Mouse (Mus musculus) intestine, embryonic 16.5 days (tissue): ENCODE data around the gene Inhbe. TPM values are rescaled to one million over a fixed set of nuclear protein-coding genes. Genes with fewer than 3 reads are reported as not detected.

Source experiments
- ATAC-seq: fragments of 200-750 bp; cut with Nextera tagmentation; 2 replicates; pipeline ENCODE4 v1.8.0; 2017; ENCODE audit warnings: moderate TSS enrichment, moderate library complexity
- H3K27ac ChIP-seq: fragments of 300-500 bp; sonication (generic); 2 replicates; pipeline ENCODE4 v1.5.1; 2014; ENCODE audit warnings: mild to moderate bottlenecking, low read length
- H3K27me3 ChIP-seq: fragments of 300-500 bp; sonication (generic); replicated peaks from 2 replicates; pipeline ENCODE4 v1.6.1; 2014; ENCODE audit warnings: low read length, control low read depth, mixed read lengths; ENCODE audit not compliant: control insufficient read depth, insufficient read depth
- H3K36me3 ChIP-seq: fragments of 300-500 bp; sonication (generic); 2 replicates; pipeline ENCODE4 v1.6.1; 2014; ENCODE audit warnings: low read length, control low read depth; ENCODE audit not compliant: control insufficient read depth, insufficient read depth
- H3K4me1 ChIP-seq: fragments of 300-500 bp; sonication (generic); 2 replicates; pipeline ENCODE4 v1.6.1; 2014; ENCODE audit warnings: low read length, control low read depth, mixed read lengths; ENCODE audit not compliant: control insufficient read depth, insufficient read depth
- H3K4me2 ChIP-seq: fragments of 300-500 bp; sonication (generic); 2 replicates; pipeline ENCODE4 v1.6.1; 2014; ENCODE audit warnings: low read depth, low read length, control low read depth
- H3K4me3 ChIP-seq: fragments of 300-500 bp; sonication (generic); 2 replicates; pipeline ENCODE4 v1.5.1; 2014; ENCODE audit warnings: mild to moderate bottlenecking, low read length
- H3K9ac ChIP-seq: fragments of 300-500 bp; sonication (generic); 2 replicates; pipeline ENCODE4 v1.6.1; 2014; ENCODE audit warnings: low read depth, low read length
- H3K9me3 ChIP-seq: fragments of 300-500 bp; sonication (generic); 2 replicates; pipeline ENCODE4 v1.6.1; 2016; ENCODE audit warnings: low read length, control low read depth; ENCODE audit not compliant: control insufficient read depth
- WGBS: fragments of 180-500 bp; shearing (Covaris S2); extraction: QIAGEN DNeasy Blood & Tissue Kit; methylation state at CpG from one replicate; pipeline ENCODE4 v1.1.7; 2014; 5-methylcytosine and 5-hydroxymethylcytosine counted together
- polyA plus RNA-seq: library from polyadenylated mRNA; unstranded; fragments of >200 nt; fragmentation: Nextera tagmentation; extraction: Ambion mirVana; gene quantifications from 2 replicates; pipeline ENCODE4 v1.2.1, GENCODE M21; 2015

Inhbe gene
- polyA plus RNA-seq: not detected in 2 replicates

- 80% methylated on average over 18 of the region's 18 CpGs for WGBS
- ATAC-seq: no peak
- Histone ChIP-seq H3K36me3 (no peaks in the 10 kb centered on the region), H3K27me3 (no peaks in the 10 kb centered on the region), H3K9me3 (no peaks in the 10 kb centered on the region), H3K4me2 (no peak within 1 kb of the TSS), H3K9ac (no peak within 1 kb of the TSS), H3K4me3 (no peak within 1 kb of the TSS), H3K27ac (no peak within 1 kb of the TSS), H3K4me1 (0 out of 2 replicates have a peak, but pooled peaks cover 4% of the 10 kb centered on the region)
Measured at GRCm38 (mm10) chr10:127353909-127354895, at the start of gene Inhbe. Gene Inhbe, minus strand, starts transcription at chr10:127354411.

GRCm38 (mm10) chr10:127391774-127392173, 37.6 kb upstream of the Inhbe start:
- no peaks in the 10 kb centered on the region for H3K4me1 ChIP-seq
- WGBS: 83% methylated on average over 6 of the region's 6 CpGs
- H3K36me3 ChIP-seq: no peaks in the 10 kb centered on the region; the same call in 1 of the 2 replicates
- no peak overlapping the region for H3K27ac ChIP-seq
- ATAC-seq: no peak
- H3K27me3 ChIP-seq: no peaks in the 10 kb centered on the region
- no peaks in the 10 kb centered on the region for H3K9me3 ChIP-seq
- no peak overlapping the region for H3K9ac ChIP-seq
- no peak overlapping the region for H3K4me3 ChIP-seq
- no peak overlapping the region for H3K4me2 ChIP-seq

- H3K27me3 ChIP-seq: no peaks in the 10 kb centered on the region
- peak overlapping the region; percentile 94; the same call in 1 of the 2 replicates for H3K27ac ChIP-seq
- H3K4me3 ChIP-seq: peak overlapping the region; percentile 75
- peaks cover 16% of the 10 kb centered on the region for H3K4me1 ChIP-seq
- H3K9ac ChIP-seq: peak overlapping the region; percentile 88; the same call in 1 of the 2 replicates
- H3K36me3 ChIP-seq: no peaks in the 10 kb centered on the region
- ATAC-seq: no peak
- no peaks in the 10 kb centered on the region for H3K9me3 ChIP-seq
- 51% methylated on average over 2 of the region's 2 CpGs for WGBS
- H3K4me2 ChIP-seq: peak overlapping the region; percentile 73
Measured at GRCm38 (mm10) chr10:127381743-127382134, 27.5 kb upstream of the Inhbe start.

- peak; percentile 83 for ATAC-seq
- H3K27ac ChIP-seq: peak overlapping the region; percentile 94
- peak overlapping the region; percentile 73 for H3K4me2 ChIP-seq
- H3K9ac ChIP-seq: peak overlapping the region; percentile 88
- H3K4me1 ChIP-seq: peaks cover 16% of the 10 kb centered on the region
- H3K36me3 ChIP-seq: no peaks in the 10 kb centered on the region
- H3K9me3 ChIP-seq: no peaks in the 10 kb centered on the region
- peak overlapping the region; percentile 75 for H3K4me3 ChIP-seq
- 2% methylated on average over 40 of the region's 79 CpGs for WGBS
- no peaks in the 10 kb centered on the region for H3K27me3 ChIP-seq
Measured at GRCm38 (mm10) chr10:127380767-127381742, 26.8 kb upstream of the Inhbe start.

- Histone ChIP-seq H3K27ac (peak within 1 kb of the TSS; percentile 94), H3K9ac (peak within 1 kb of the TSS; percentile 88), H3K4me2 (peak within 1 kb of the TSS; percentile 83), H3K27me3 (no peaks in the 10 kb centered on the region), H3K4me3 (peak within 1 kb of the TSS; percentile 75), H3K4me1 (peaks cover 15% of the 10 kb centered on the region), H3K36me3 (no peaks in the 10 kb centered on the region), H3K9me3 (no peaks in the 10 kb centered on the region)
- peak; percentile 99 for ATAC-seq
- 1% methylated on average over 45 of the region's 53 CpGs for WGBS
Measured at GRCm38 (mm10) chr10:127380251-127380691, 26.1 kb upstream of the Inhbe start, which contains the start of gene R3hdm2. Gene R3hdm2, plus strand, starts transcription at chr10:127380327.

GRCm38 (mm10) chr10:127379654-127380053, 25.4 kb upstream of the Inhbe start:
- Histone ChIP-seq H3K4me2 (peak overlapping the region; percentile 83), H3K4me1 (peaks cover 10% of the 10 kb centered on the region), H3K9ac (peak overlapping the region; percentile 88), H3K27ac (peak overlapping the region; percentile 94), H3K27me3 (no peaks in the 10 kb centered on the region), H3K9me3 (no peaks in the 10 kb centered on the region), H3K36me3 (no peaks in the 10 kb centered on the region), H3K4me3 (peak overlapping the region; percentile 75)
- 89% methylated on average over 8 of the region's 8 CpGs for WGBS
- ATAC-seq: no peak

GRCm38 (mm10) chr10:127377700-127378099, 23.5 kb upstream of the Inhbe start:
- WGBS: 55% methylated on average over 3 of the region's 3 CpGs
- Histone ChIP-seq H3K4me3 (no peak overlapping the region), H3K27ac (no peak overlapping the region), H3K36me3 (no peaks in the 10 kb centered on the region), H3K27me3 (no peaks in the 10 kb centered on the region), H3K9ac (no peak overlapping the region), H3K9me3 (no peaks in the 10 kb centered on the region), H3K4me1 (peaks cover 8% of the 10 kb centered on the region), H3K4me2 (no peak overlapping the region)
- ATAC-seq: no peak

GRCm38 (mm10) chr10:127371023-127371422, 16.8 kb upstream of the Inhbe start:
- Histone ChIP-seq H3K4me3 (no peak overlapping the region), H3K4me2 (no peak overlapping the region), H3K36me3 (no peaks in the 10 kb centered on the region), H3K4me1 (no peaks in the 10 kb centered on the region), H3K27me3 (no peaks in the 10 kb centered on the region), H3K27ac (no peak overlapping the region), H3K9me3 (no peaks in the 10 kb centered on the region), H3K9ac (no peak overlapping the region)
- 61% methylated on average over 2 of the region's 2 CpGs for WGBS
- ATAC-seq: no peak
